Mouse (Mus musculus) lung, postnatal 0 days (tissue): ENCODE data around the gene Fut7.

Experiments used
- CTCF ChIP-seq: IDR thresholded peaks from 2 replicates; pipeline ENCODE4 v1.5.1; 2016; ENCODE audit warnings: antibody characterized with exemption, mild to moderate bottlenecking
- EP300 ChIP-seq: IDR thresholded peaks from 2 replicates; pipeline ENCODE4 v1.6.1; 2016; ENCODE audit warnings: antibody characterized with exemption, mild to moderate bottlenecking, control low read depth

- TF ChIP-seq EP300 (no peak), CTCF (no peak)
Measured at GRCm38 (mm10) chr2:25469969-25470368, 46.9 kb downstream of the Fut7 start, which contains the start of gene Ptgds.
